Mouse (Mus musculus): ENCODE results near the gene Larp1b. TPM values are rescaled to one million over a fixed set of nuclear protein-coding genes. Genes with fewer than 3 reads are reported as not detected.

The Larp1b gene
- polyA plus RNA-seq (2012), result 15.6 and 19.6 TPM in 2 replicates

DNA sequence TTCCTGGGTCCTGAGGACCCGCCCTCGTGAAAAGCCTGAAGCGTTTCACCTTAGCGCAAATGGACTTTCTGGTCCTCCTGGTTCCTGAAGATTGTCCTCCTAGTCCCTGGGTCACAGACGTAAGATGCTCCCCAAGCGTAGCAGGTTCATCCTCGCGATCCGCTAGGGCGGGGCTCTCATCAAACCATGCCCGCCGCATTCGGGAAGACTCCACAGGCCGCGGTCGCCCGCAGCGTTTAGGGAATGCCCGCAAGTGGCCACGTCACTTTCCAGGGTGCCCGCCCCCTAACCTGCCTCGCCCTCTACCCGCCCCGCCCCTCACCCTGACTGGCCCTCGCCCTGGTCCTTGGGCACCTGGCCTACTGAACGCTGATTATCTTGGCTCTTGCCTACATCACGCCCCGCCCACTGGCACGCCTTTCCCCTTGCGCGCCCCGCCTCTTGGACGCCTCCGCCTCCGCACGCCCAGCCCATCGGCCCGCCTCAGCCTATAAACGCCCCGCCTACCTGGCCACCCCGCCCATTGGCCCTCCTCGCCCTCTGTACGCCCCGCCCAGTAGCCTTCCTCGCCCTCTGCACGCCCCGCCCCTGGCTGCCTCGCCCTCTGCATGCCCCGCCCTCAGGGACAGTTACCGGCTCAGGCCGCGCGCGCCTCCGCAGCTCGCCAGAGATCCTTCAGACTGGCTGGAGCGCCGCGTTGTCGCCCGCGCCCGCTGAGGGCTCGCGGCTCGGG is at the start of gene Larp1b:
Gene Larp1b, plus strand, starts transcription at position 659 of the 733 bp plus-strand sequence.

DNA sequence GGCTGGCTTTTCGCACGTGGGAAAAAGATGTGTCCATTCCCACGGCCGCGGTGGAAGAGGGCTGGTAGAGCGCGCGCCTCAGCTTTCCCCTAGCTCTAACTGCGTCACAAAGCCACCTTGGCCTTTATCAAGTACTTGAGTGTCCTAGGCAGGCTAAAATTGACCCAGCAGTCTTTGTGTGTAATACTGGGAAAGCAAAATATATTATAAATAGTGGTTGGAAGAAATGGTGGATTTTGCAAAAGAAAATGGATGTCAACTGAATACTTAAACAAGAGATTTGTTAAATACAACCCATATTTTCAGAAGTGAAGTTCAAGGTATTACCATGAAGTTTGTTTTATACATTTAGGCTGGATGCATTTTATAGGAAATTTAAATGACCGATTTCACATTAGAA is 47.2 kb upstream of the Larp1b start, which contains the start of gene 1700034I23Rik:
Gene 1700034I23Rik, minus strand, starts transcription at position 101 of the 400 bp plus-strand sequence.

GRCm38 (mm10) chr3:41082885-41083789 is 133.5 kb downstream of the Larp1b start, which contains the start of gene Pgrmc2:
Pgrmc2 (minus strand) TSS chr3:41083046.

Other genes starting within 250 kb of the Larp1b start
- not detected in 2 replicates for gene Slc25a31, start 241.0 kb upstream of the Larp1b start, polyA plus RNA-seq (2012)
- gene Hspa4l, start 205.3 kb upstream of the Larp1b start, polyA plus RNA-seq (2012), result 11.9 and 13.1 TPM in 2 replicates
- 12.0 and 13.2 TPM in 2 replicates for gene Plk4, start 149.8 kb upstream of the Larp1b start, polyA plus RNA-seq (2012)
- 1.4 and 3.5 TPM in 2 replicates for gene Mfsd8, start 102.9 kb upstream of the Larp1b start, polyA plus RNA-seq (2012)
- gene Abhd18, start 102.9 kb upstream of the Larp1b start, polyA plus RNA-seq (2012), result 0.40 and 1.4 TPM in 2 replicates
- gene 1700034I23Rik, start 47.3 kb upstream of the Larp1b start, polyA plus RNA-seq (2012), result not detected in 2 replicates
- gene Pgrmc2, start 133.2 kb downstream of the Larp1b start, polyA plus RNA-seq (2012), result 16.3 and 21.4 TPM in 2 replicates

Data from megakaryocyte-erythroid progenitor cell, adult 5 weeks (primary cell).